Mouse (Mus musculus): ENCODE measurements around the gene Ampd1.

- no peak for TF ChIP-seq POLR2AphosphoS5 (IDR thresholded peaks at IDR 0.05; ENCODE audit: borderline replicate concordance, low read depth, low read length)
- TF ChIP-seq E2F4 (IDR thresholded peaks at IDR 0.05; ENCODE audit: borderline replicate concordance, low read depth, low read length), result no peak
- no peak for TF ChIP-seq POLR2AphosphoS2 (IDR thresholded peaks at IDR 0.05; ENCODE audit: low read length)
- TF ChIP-seq CTCF (IDR thresholded peaks at IDR 0.05 in 2 of 3, conservative IDR thresholded peaks at IDR 0.05 in 1 of 3; ENCODE audit: control insufficient read depth in 1 of 3, insufficient read depth in 1 of 3, low read depth in 2 of 3, low read length in 3 of 3, poor library complexity in 1 of 3, severe bottlenecking in 1 of 3), result no peak
- TF ChIP-seq POLR2A (IDR thresholded peaks at IDR 0.05; ENCODE audit: control insufficient read depth in 1 of 2, insufficient read depth in 1 of 2, low read depth in 1 of 2, low read length in 2 of 2, poor library complexity in 1 of 2), result no peak
- TF ChIP-seq ZNF384 (IDR thresholded peaks at IDR 0.05; ENCODE audit: low read depth, low read length), result no peak
- TF ChIP-seq NELFE (IDR thresholded peaks at IDR 0.05; ENCODE audit: low read depth, low read length), result no peak
- no peak for TF ChIP-seq CHD2 (IDR thresholded peaks at IDR 0.05; ENCODE audit: low read length)
- TF ChIP-seq EP300 (IDR thresholded peaks at IDR 0.05; ENCODE audit: low read depth in 1 of 2, low read length in 2 of 2), result no peak
- no peak for TF ChIP-seq USF2 (IDR thresholded peaks at IDR 0.05; ENCODE audit: borderline replicate concordance in 1 of 2, insufficient read depth in 1 of 2, low read depth in 1 of 2, low read length in 2 of 2)
Observed at GRCm38 (mm10) chr3:103142366-103142765, 68.6 kb downstream of the Ampd1 start.
